Mouse (Mus musculus): ENCODE results near the gene Smndc1. TPM values are rescaled to one million over a fixed set of nuclear protein-coding genes. Genes with fewer than 3 reads are reported as not detected.

The Smndc1 gene
- polyA plus RNA-seq, 1 experiment: not detected

GRCm38 (mm10) chr19:53392781-53393343, 2.5 kb upstream of the Smndc1 start:
- H3K4me3 ChIP-seq (ENCODE audit: insufficient read depth, low read depth, low read length): no peak overlapping the region
- H3K27ac ChIP-seq (ENCODE audit: insufficient read depth, low read depth, low read length): no peak overlapping the region
- TF ChIP-seq POLR2A (IDR thresholded peaks at IDR 0.05; ENCODE audit: insufficient read depth, low read depth, low read length) (no peak), CTCF (IDR thresholded peaks at IDR 0.05; ENCODE audit: insufficient read depth, low read depth, low read length) (no peak)
- peaks cover 4% of the 10 kb centered on the region for H3K4me1 ChIP-seq (ENCODE audit: control insufficient read depth, insufficient read depth, low read length)
- WGBS: 42% methylated on average over 8 of the region's 8 CpGs

GRCm38 (mm10) chr19:53391787-53392186, 1.4 kb upstream of the Smndc1 start:
- TF ChIP-seq POLR2A (IDR thresholded peaks at IDR 0.05; ENCODE audit: insufficient read depth, low read depth, low read length): no peak
- TF ChIP-seq CTCF (IDR thresholded peaks at IDR 0.05; ENCODE audit: insufficient read depth, low read depth, low read length): no peak
- Histone ChIP-seq H3K4me3 (ENCODE audit: insufficient read depth, low read depth, low read length) (no peak overlapping the region), H3K4me1 (ENCODE audit: control insufficient read depth, insufficient read depth, low read length) (peaks cover 4% of the 10 kb centered on the region), H3K27ac (ENCODE audit: insufficient read depth, low read depth, low read length) (no peak overlapping the region)
- 73% methylated on average over 5 of the region's 5 CpGs for WGBS

GRCm38 (mm10) chr19:53391386-53391785, 1.0 kb upstream of the Smndc1 start:
- Histone ChIP-seq H3K4me1 (ENCODE audit: control insufficient read depth, insufficient read depth, low read length) (peaks cover 4% of the 10 kb centered on the region), H3K27ac (ENCODE audit: insufficient read depth, low read depth, low read length) (no peak overlapping the region), H3K4me3 (ENCODE audit: insufficient read depth, low read depth, low read length) (peak overlapping the region; percentile 13; the same call in 1 of the 2 replicates)
- 37% methylated on average over 8 of the region's 8 CpGs for WGBS
- no peak for TF ChIP-seq CTCF (IDR thresholded peaks at IDR 0.05; ENCODE audit: insufficient read depth, low read depth, low read length)

- Histone ChIP-seq H3K4me1 (ENCODE audit: control insufficient read depth, insufficient read depth, low read length) (peaks cover 4% of the 10 kb centered on the region), H3K27ac (ENCODE audit: insufficient read depth, low read depth, low read length) (peak overlapping the region; percentile 73), H3K4me3 (ENCODE audit: insufficient read depth, low read depth, low read length) (peak overlapping the region; percentile 99)
- TF ChIP-seq POLR2A (IDR thresholded peaks at IDR 0.05; ENCODE audit: insufficient read depth, low read depth, low read length) (no peak), CTCF (IDR thresholded peaks at IDR 0.05; ENCODE audit: insufficient read depth, low read depth, low read length) (no peak)
- WGBS: under 1% methylated on average over 59 of the region's 59 CpGs
Measured at GRCm38 (mm10) chr19:53389851-53390431, 437 bp downstream of the Smndc1 start.

GRCm38 (mm10) chr19:53389417-53389816, 961 bp downstream of the Smndc1 start:
- H3K4me1 ChIP-seq (ENCODE audit: control insufficient read depth, insufficient read depth, low read length): peaks cover 3% of the 10 kb centered on the region
- no peak overlapping the region for H3K27ac ChIP-seq (ENCODE audit: insufficient read depth, low read depth, low read length)
- WGBS: 12% methylated on average over 6 of the region's 6 CpGs
- H3K4me3 ChIP-seq (ENCODE audit: insufficient read depth, low read depth, low read length): peak overlapping the region; percentile 99
- no peak for TF ChIP-seq POLR2A (IDR thresholded peaks at IDR 0.05; ENCODE audit: insufficient read depth, low read depth, low read length)
- TF ChIP-seq CTCF (IDR thresholded peaks at IDR 0.05; ENCODE audit: insufficient read depth, low read depth, low read length): no peak

GRCm38 (mm10) chr19:53383336-53383735, 7.0 kb downstream of the Smndc1 start:
- Histone ChIP-seq H3K4me1 (ENCODE audit: control insufficient read depth, insufficient read depth, low read length) (no peaks in the 10 kb centered on the region), H3K27ac (ENCODE audit: insufficient read depth, low read depth, low read length) (no peak overlapping the region), H3K4me3 (ENCODE audit: insufficient read depth, low read depth, low read length) (no peak overlapping the region)
- WGBS: 96% methylated on average over 15 of the region's 15 CpGs
- no peak for TF ChIP-seq CTCF (IDR thresholded peaks at IDR 0.05; ENCODE audit: insufficient read depth, low read depth, low read length)
- no peak for TF ChIP-seq POLR2A (IDR thresholded peaks at IDR 0.05; ENCODE audit: insufficient read depth, low read depth, low read length)

- no peaks in the 10 kb centered on the region for H3K4me1 ChIP-seq (ENCODE audit: control insufficient read depth, insufficient read depth, low read length)
- no peak overlapping the region for H3K4me3 ChIP-seq (ENCODE audit: insufficient read depth, low read depth, low read length)
- 93% methylated on average over 10 of the region's 10 CpGs for WGBS
- H3K27ac ChIP-seq (ENCODE audit: insufficient read depth, low read depth, low read length): no peak overlapping the region
- no peak for TF ChIP-seq CTCF (IDR thresholded peaks at IDR 0.05; ENCODE audit: insufficient read depth, low read depth, low read length)
- no peak for TF ChIP-seq POLR2A (IDR thresholded peaks at IDR 0.05; ENCODE audit: insufficient read depth, low read depth, low read length)
Measured at GRCm38 (mm10) chr19:53378421-53378820, 12.0 kb downstream of the Smndc1 start.

- H3K4me3 ChIP-seq (ENCODE audit: insufficient read depth, low read depth, low read length): no peak overlapping the region
- TF ChIP-seq CTCF (IDR thresholded peaks at IDR 0.05; ENCODE audit: insufficient read depth, low read depth, low read length) (no peak), POLR2A (IDR thresholded peaks at IDR 0.05; ENCODE audit: insufficient read depth, low read depth, low read length) (no peak)
- H3K27ac ChIP-seq (ENCODE audit: insufficient read depth, low read depth, low read length): no peak overlapping the region
- H3K4me1 ChIP-seq (ENCODE audit: control insufficient read depth, insufficient read depth, low read length): no peaks in the 10 kb centered on the region; the same call in 1 of the 2 replicates
- 86% methylated on average over 8 of the region's 8 CpGs for WGBS
Measured at GRCm38 (mm10) chr19:53377652-53378051, 12.7 kb downstream of the Smndc1 start.

GRCm38 (mm10) chr19:53375816-53376215, 14.6 kb downstream of the Smndc1 start:
- Histone ChIP-seq H3K27ac (ENCODE audit: insufficient read depth, low read depth, low read length) (no peak overlapping the region), H3K4me1 (ENCODE audit: control insufficient read depth, insufficient read depth, low read length) (no peaks in the 10 kb centered on the region; the same call in 1 of the 2 replicates), H3K4me3 (ENCODE audit: insufficient read depth, low read depth, low read length) (no peak overlapping the region)
- WGBS: 91% methylated on average over 9 of the region's 9 CpGs
- TF ChIP-seq CTCF (IDR thresholded peaks at IDR 0.05; ENCODE audit: insufficient read depth, low read depth, low read length) (no peak), POLR2A (IDR thresholded peaks at IDR 0.05; ENCODE audit: insufficient read depth, low read depth, low read length) (no peak)

Data from olfactory bulb, adult 2 months (tissue).